Mouse (Mus musculus): ENCODE measurements around the gene Srrm4. TPM values are rescaled to one million over a fixed set of nuclear protein-coding genes. Genes with fewer than 3 reads are reported as not detected.

The Srrm4 gene
- polyA plus RNA-seq, 1 experiment from 2014 or later: 2.4 TPM

DNA sequence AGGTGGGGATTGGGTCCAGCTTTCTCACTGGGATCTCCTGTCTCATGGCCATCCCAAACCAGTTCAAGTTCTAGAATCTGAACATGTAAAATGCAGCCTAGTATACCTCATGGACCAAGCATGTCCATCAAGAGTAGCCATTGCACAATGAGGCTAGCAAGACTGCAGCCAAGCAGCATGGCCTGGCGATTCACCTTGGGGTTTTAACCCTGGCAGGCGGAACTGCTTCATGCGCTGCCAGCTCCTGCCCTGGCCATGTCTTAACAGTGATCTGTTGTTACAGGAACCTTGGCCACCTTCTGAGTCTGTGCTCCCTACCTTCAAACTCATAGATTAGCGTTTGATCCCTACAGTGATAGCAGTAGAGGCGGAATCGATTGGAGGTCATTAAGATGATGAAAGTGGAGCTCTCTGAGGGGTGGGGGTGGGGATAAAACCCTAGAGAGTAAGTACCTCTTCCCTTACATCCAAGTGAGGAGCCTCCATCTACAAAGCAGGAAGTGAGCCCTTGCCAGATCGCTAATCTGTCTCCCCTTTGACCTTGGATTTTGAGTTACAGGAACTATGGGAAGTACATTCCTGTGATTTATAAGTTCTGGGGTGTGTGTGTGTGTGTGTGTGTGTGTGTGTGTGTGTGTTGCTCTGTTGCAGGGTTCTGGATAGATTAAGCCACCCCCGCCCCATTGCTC is 191.4 kb downstream of the Srrm4 start:
- Histone ChIP-seq H3K27ac (ENCODE audit: low read length) (no peak overlapping the region), H3K27me3 (ENCODE audit: control insufficient read depth, insufficient read depth, low read length) (no peaks in the 10 kb centered on the region), H3K36me3 (ENCODE audit: control insufficient read depth, insufficient read depth, low read length) (no peaks in the 10 kb centered on the region), H3K9ac (replicated peaks; ENCODE audit: low read depth, low read length) (no peak overlapping the region), H3K4me2 (replicated peaks; ENCODE audit: low read depth, low read length) (no peak overlapping the region), H3K4me1 (ENCODE audit: control insufficient read depth, insufficient read depth, low read length) (no peaks in the 10 kb centered on the region), H3K9me3 (ENCODE audit: control insufficient read depth, low read depth, low read length) (no peaks in the 10 kb centered on the region), H3K4me3 (ENCODE audit: low read depth, low read length) (no peak overlapping the region)
- WGBS: 75% methylated on average over 8 of the region's 8 CpGs
- ATAC-seq (ENCODE audit: insufficient number of reproducible peaks, insufficient read depth, low FRiP score, low read depth): no peak

DNA sequence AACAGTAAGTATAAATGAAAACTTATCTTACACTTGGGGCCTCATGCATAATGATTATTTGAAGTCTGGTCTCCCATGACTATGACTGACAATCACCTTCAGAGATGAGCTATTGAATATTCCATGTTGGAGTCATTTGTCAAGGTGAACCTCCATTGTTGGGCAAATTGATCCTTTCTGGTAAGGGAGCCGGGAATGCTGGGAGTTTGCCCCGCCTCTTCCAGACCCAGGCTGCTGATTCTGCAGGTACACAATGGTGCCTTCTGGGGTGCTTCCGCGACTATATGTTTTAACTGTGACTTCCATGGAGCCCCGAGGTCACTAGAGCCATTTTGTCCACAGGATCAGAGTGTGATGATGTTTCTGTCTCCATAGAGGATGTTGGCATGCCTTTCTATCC is 195.5 kb downstream of the Srrm4 start:
- Histone ChIP-seq H3K27ac (ENCODE audit: low read length) (no peak overlapping the region), H3K27me3 (ENCODE audit: control insufficient read depth, insufficient read depth, low read length) (no peaks in the 10 kb centered on the region), H3K9me3 (ENCODE audit: control insufficient read depth, low read depth, low read length) (no peaks in the 10 kb centered on the region), H3K4me2 (replicated peaks; ENCODE audit: low read depth, low read length) (no peak overlapping the region), H3K36me3 (ENCODE audit: control insufficient read depth, insufficient read depth, low read length) (no peaks in the 10 kb centered on the region), H3K4me1 (ENCODE audit: control insufficient read depth, insufficient read depth, low read length) (no peaks in the 10 kb centered on the region), H3K9ac (replicated peaks; ENCODE audit: low read depth, low read length) (no peak overlapping the region), H3K4me3 (ENCODE audit: low read depth, low read length) (no peak overlapping the region)
- 72% methylated on average over 5 of the region's 5 CpGs for WGBS
- no peak for ATAC-seq (ENCODE audit: insufficient number of reproducible peaks, insufficient read depth, low FRiP score, low read depth)

DNA sequence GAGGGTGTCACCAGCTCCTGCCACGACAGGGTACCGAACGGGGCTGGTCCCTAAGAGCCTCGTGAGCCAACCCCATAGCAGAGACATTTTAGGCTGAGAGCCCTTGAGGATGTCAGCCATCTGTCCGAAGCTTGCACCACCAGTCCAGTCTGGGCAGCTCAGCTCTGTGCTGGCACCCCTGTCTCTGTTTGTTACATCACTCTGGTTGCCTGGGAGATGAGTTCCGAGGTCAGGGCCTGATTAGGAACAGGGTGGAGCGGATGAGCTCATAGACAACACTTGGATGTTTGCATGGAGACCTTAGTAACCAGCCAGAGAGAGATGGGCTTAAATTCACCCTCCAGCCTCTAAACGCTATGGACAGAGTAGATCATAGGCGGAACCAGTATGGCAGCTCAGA is 199.0 kb downstream of the Srrm4 start:
- ATAC-seq (ENCODE audit: insufficient number of reproducible peaks, insufficient read depth, low FRiP score, low read depth): no peak
- 79% methylated on average over 9 of the region's 9 CpGs for WGBS
- H3K27ac ChIP-seq (ENCODE audit: low read length): no peak overlapping the region
- 0 out of 2 replicates have a peak, but pooled peaks cover 2% of the 10 kb centered on the region for H3K4me1 ChIP-seq (ENCODE audit: control insufficient read depth, insufficient read depth, low read length)
- H3K4me2 ChIP-seq (replicated peaks; ENCODE audit: low read depth, low read length): no peak overlapping the region
- H3K9ac ChIP-seq (replicated peaks; ENCODE audit: low read depth, low read length): no peak overlapping the region
- no peaks in the 10 kb centered on the region for H3K27me3 ChIP-seq (ENCODE audit: control insufficient read depth, insufficient read depth, low read length)
- no peak overlapping the region for H3K4me3 ChIP-seq (ENCODE audit: low read depth, low read length)
- H3K36me3 ChIP-seq (ENCODE audit: control insufficient read depth, insufficient read depth, low read length): no peaks in the 10 kb centered on the region
- no peaks in the 10 kb centered on the region for H3K9me3 ChIP-seq (ENCODE audit: control insufficient read depth, low read depth, low read length)

DNA sequence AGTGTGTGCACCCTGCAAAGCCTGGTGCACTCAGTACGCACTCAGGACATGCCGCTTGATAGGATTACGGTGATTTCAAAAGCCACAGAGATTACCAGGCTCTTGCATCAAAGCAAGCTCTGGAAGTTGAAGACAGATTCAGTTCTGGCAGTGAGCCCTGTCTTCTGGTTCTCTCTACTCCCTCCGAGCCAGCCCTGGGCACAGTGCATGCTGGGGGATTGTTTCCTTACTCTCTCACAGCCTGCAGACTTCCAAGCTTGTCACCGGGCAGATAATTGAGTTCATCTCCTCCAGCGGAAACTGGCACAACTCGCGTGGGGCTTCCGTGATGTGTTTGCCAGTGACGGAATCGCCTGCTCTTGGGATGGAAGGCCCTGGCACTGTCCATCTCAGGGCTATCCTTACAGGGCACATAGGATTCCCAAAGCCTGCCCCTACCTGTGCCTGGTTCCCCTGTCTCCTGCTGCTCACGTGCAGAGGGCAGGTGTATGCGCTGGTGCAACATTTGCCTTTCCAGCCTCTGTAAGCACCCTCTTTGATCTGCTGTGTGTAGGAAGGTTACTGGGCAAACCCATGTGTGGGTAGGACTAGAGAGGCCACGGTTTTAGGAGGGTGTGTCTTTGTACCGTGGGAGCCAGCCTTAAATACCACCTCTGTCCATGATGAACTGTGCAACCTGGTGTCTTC is 201.6 kb downstream of the Srrm4 start:
- 61% methylated on average over 15 of the region's 15 CpGs for WGBS
- no peak overlapping the region for H3K4me3 ChIP-seq (ENCODE audit: low read depth, low read length)
- H3K27ac ChIP-seq (ENCODE audit: low read length): no peak overlapping the region
- H3K9ac ChIP-seq (replicated peaks; ENCODE audit: low read depth, low read length): no peak overlapping the region
- no peak overlapping the region for H3K4me2 ChIP-seq (replicated peaks; ENCODE audit: low read depth, low read length)
- H3K9me3 ChIP-seq (ENCODE audit: control insufficient read depth, low read depth, low read length): no peaks in the 10 kb centered on the region
- 0 out of 2 replicates have a peak, but pooled peaks cover 2% of the 10 kb centered on the region for H3K4me1 ChIP-seq (ENCODE audit: control insufficient read depth, insufficient read depth, low read length)
- no peaks in the 10 kb centered on the region for H3K27me3 ChIP-seq (ENCODE audit: control insufficient read depth, insufficient read depth, low read length)
- no peaks in the 10 kb centered on the region for H3K36me3 ChIP-seq (ENCODE audit: control insufficient read depth, insufficient read depth, low read length)
- no peak for ATAC-seq (ENCODE audit: insufficient number of reproducible peaks, insufficient read depth, low FRiP score, low read depth)

DNA sequence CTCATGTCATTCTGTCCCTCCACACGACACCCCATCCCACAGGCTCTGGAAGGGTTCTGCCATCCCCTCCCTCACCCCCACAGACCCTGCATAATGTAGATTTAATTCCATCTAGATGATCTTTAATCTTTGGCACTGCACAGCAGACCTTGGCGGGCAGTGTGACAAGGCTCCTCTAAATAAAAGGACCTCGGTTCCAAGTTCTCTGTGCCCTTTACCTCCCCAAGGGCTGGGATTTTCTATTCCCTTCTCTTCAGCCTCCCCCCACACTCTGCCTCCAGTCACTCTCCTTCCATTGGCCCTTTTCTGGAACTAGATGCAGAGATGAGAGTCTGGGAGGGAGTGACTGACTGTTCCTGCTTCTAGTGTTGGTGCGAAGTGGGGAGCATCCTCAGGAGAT is 202.3 kb downstream of the Srrm4 start:
- 0 out of 2 replicates have a peak, but pooled peaks cover 2% of the 10 kb centered on the region for H3K4me1 ChIP-seq (ENCODE audit: control insufficient read depth, insufficient read depth, low read length)
- ATAC-seq (ENCODE audit: insufficient number of reproducible peaks, insufficient read depth, low FRiP score, low read depth): no peak
- no peak overlapping the region for H3K4me2 ChIP-seq (replicated peaks; ENCODE audit: low read depth, low read length)
- H3K27ac ChIP-seq (ENCODE audit: low read length): no peak overlapping the region
- H3K9ac ChIP-seq (replicated peaks; ENCODE audit: low read depth, low read length): no peak overlapping the region
- no peaks in the 10 kb centered on the region for H3K9me3 ChIP-seq (ENCODE audit: control insufficient read depth, low read depth, low read length)
- no peaks in the 10 kb centered on the region for H3K36me3 ChIP-seq (ENCODE audit: control insufficient read depth, insufficient read depth, low read length)
- no peak overlapping the region for H3K4me3 ChIP-seq (ENCODE audit: low read depth, low read length)
- H3K27me3 ChIP-seq (ENCODE audit: control insufficient read depth, insufficient read depth, low read length): no peaks in the 10 kb centered on the region
- 78% methylated on average over 4 of the region's 4 CpGs for WGBS

Other genes with a start within 250 kb of the Srrm4 start
- 27.4 and 30.5 TPM in 2 replicates for gene Hspb8, start 169.0 kb downstream of the Srrm4 start, polyA plus RNA-seq (2014; fragmentation: Nextera tagmentation; extraction: Ambion mirVana)

Measured in stomach, embryonic 14.5 days (tissue).